Mouse (Mus musculus) heart, embryonic 11.5 days (tissue): Measurements from ENCODE around the gene Lrrc26. TPM values are rescaled to one million over a fixed set of nuclear protein-coding genes. Genes with fewer than 3 reads are reported as not detected.
A peak's percentile ranks its signal among the peaks of the same experiment; 100 is the strongest.

Source experiments
- ATAC-seq: fragments of 200-750 bp; cut with Nextera tagmentation; replicated peaks from 2 replicates; pipeline ENCODE4 v1.8.0; 2017; ENCODE audit warnings: moderate library complexity; ENCODE audit not compliant: insufficient number of reproducible peaks, low FRiP score, low TSS enrichment
- H3K27ac ChIP-seq: fragments of 300-500 bp; sonication (generic); 2 replicates; pipeline ENCODE4 v1.5.1; 2014; ENCODE audit warnings: mild to moderate bottlenecking, low read depth, low read length
- H3K27me3 ChIP-seq: fragments of 300-500 bp; sonication (generic); 2 replicates; pipeline ENCODE4 v1.6.1; 2014; ENCODE audit warnings: mild to moderate bottlenecking, low read length, mixed read lengths; ENCODE audit not compliant: control insufficient read depth, insufficient read depth
- H3K36me3 ChIP-seq: fragments of 300-500 bp; sonication (generic); 2 replicates; pipeline ENCODE4 v1.6.1; 2014; ENCODE audit warnings: mild to moderate bottlenecking, low read length, moderate library complexity, mixed read lengths; ENCODE audit not compliant: control insufficient read depth, insufficient read depth
- H3K4me1 ChIP-seq: fragments of 300-500 bp; sonication (generic); 2 replicates; pipeline ENCODE4 v1.6.1; 2014; ENCODE audit warnings: low read length; ENCODE audit not compliant: control insufficient read depth, insufficient read depth
- H3K4me2 ChIP-seq: fragments of 300-500 bp; sonication (generic); 2 replicates; pipeline ENCODE4 v1.6.1; 2014; ENCODE audit warnings: mild to moderate bottlenecking, moderate library complexity
- H3K4me3 ChIP-seq: fragments of 300-500 bp; sonication (generic); 2 replicates; pipeline ENCODE4 v1.5.1; 2014; ENCODE audit warnings: low read depth, low read length
- H3K9ac ChIP-seq: fragments of 300-500 bp; sonication (generic); 2 replicates; pipeline ENCODE4 v1.6.1; 2014; ENCODE audit warnings: mild to moderate bottlenecking, low read depth, low read length, moderate library complexity
- H3K9me3 ChIP-seq: fragments of 300-500 bp; sonication (generic); replicated peaks from 2 replicates; pipeline ENCODE4 v1.6.1; 2016; ENCODE audit warnings: low read length; ENCODE audit not compliant: control insufficient read depth
- WGBS: fragments of 180-500 bp; shearing (Covaris S2); extraction: QIAGEN DNeasy Blood & Tissue Kit; methylation state at CpG from one replicate; pipeline ENCODE4 v1.1.7; 2014; ENCODE audit not compliant: insufficient replicate concordance; 5-methylcytosine and 5-hydroxymethylcytosine counted together
- polyA plus RNA-seq: library from polyadenylated mRNA; unstranded; fragments of >200 nt; fragmentation: Nextera tagmentation; extraction: Ambion mirVana; gene quantifications from 2 replicates; pipeline ENCODE4 v1.2.1, GENCODE M21; 2014

The Lrrc26 gene
- polyA plus RNA-seq, 1 experiment from 2014 or later, result not detected

GRCm38 (mm10) chr2:25298046-25298445 is 8.3 kb downstream of the Lrrc26 start:
- Histone ChIP-seq H3K27me3 (peaks cover 56% of the 10 kb centered on the region), H3K9ac (no peak overlapping the region), H3K9me3 (no peaks in the 10 kb centered on the region), H3K4me1 (no peaks in the 10 kb centered on the region), H3K27ac (no peak overlapping the region), H3K36me3 (no peaks in the 10 kb centered on the region), H3K4me2 (no peak overlapping the region), H3K4me3 (no peak overlapping the region)
- 77% methylated on average over 10 of the region's 10 CpGs for WGBS
- no peak for ATAC-seq

- ATAC-seq, result no peak
- H3K27ac ChIP-seq, result no peak overlapping the region
- H3K36me3 ChIP-seq, result no peaks in the 10 kb centered on the region
- H3K27me3 ChIP-seq, result peaks cover 54% of the 10 kb centered on the region
- WGBS, result 64% methylated on average over 3 of the region's 3 CpGs
- H3K4me3 ChIP-seq, result no peak overlapping the region
- H3K4me2 ChIP-seq, result no peak overlapping the region
- H3K4me1 ChIP-seq, result no peaks in the 10 kb centered on the region
- H3K9me3 ChIP-seq, result no peaks in the 10 kb centered on the region
- no peak overlapping the region for H3K9ac ChIP-seq
Observed at GRCm38 (mm10) chr2:25303452-25303851, 13.7 kb downstream of the Lrrc26 start.

DNA sequence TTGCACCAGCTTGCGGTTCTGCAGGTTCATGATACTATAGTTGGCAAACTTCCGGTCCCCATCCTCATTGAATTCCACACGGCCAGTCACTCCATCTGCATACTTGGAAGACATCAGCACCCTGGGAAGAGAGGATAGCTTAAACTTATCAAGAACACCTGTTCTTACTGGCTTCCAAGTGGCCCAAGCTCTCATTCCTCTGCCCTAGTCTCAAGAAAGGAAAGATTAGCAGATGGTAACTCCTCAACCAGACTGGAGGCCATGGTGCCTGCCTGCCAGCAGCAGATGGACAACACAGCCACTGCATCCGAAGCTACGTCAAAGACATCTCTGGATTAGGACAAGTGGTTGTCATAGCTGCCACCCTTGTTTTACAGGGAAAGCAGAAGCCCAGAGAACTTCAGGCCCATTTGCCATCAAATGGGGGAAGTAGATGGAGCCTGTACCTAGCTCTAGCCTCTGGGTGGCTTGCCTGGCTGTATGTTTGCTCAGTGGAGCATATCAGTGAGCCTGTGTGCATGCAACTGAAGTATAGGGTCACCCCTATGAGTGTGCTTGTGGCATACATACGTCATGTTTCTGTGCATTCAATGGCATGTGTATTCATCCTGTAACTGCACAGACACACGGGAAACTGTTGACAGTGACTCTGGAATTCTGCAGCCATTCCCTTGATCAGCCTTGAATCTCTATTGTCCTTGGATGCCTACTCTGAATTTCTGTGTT is 14.4 kb downstream of the Lrrc26 start:
- ATAC-seq, result no peak

DNA sequence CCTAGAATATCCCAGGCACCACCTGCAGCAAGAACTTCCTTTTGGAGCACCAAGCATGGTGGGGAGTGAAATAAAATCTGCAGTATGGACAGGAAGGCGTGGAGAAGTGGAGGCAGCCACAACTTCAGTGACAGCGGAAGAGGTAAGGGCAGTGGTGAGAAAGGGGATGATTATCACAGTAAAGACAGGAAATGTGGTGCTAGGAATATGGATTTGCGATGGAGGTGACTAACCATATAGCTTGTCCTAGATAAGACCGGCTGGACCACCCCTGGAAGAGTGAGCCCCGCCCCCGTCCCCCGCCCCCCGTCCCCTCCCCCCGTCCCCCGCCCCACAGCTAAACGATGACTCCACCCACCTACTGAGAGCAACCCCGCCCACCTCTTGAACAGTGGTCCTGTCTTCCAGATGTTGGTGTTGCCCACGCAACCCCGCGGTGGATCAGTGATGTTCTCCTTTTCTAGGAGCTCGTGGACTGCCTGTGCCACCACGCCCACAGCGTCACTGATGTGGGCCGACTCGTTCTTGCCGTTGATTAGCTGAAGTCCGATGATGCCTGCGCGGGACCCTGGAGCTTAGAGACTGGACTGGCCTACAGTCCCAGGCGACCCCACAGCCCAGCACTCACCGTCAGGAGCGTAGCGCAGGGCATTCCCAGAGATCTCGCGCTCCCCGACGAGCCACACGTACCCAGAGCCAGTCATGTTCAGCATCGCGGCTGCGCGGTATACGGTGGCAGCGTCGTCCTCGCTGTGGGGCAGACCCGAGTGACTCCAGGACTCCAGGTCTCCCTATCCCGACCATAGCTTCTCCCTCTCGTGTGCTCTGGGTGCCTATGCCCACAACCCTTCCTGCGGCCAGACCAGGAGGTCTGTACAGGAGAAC is 15.2 kb downstream of the Lrrc26 start:
- Histone ChIP-seq H3K27ac (no peak overlapping the region), H3K27me3 (peaks cover 64% of the 10 kb centered on the region), H3K4me1 (no peaks in the 10 kb centered on the region), H3K9me3 (no peaks in the 10 kb centered on the region), H3K4me3 (peak overlapping the region; percentile 37), H3K36me3 (no peaks in the 10 kb centered on the region), H3K4me2 (peak overlapping the region; percentile 76), H3K9ac (0 out of 2 replicates have a peak overlapping the region, but pooled peaks have one; percentile 59)
- ATAC-seq, result no peak
- 3% methylated on average over 40 of the region's 45 CpGs for WGBS

More for the DNA sequence above, 14.4 kb downstream of the Lrrc26 start:
- no peak overlapping the region for H3K9ac ChIP-seq
- H3K4me1 ChIP-seq, result no peaks in the 10 kb centered on the region
- H3K27ac ChIP-seq, result no peak overlapping the region
- H3K4me2 ChIP-seq, result peak overlapping the region; percentile 76; the same call in 1 of the 2 replicates
- 72% methylated on average over 7 of the region's 7 CpGs for WGBS
- no peak overlapping the region for H3K4me3 ChIP-seq
- H3K27me3 ChIP-seq, result peaks cover 60% of the 10 kb centered on the region
- no peaks in the 10 kb centered on the region for H3K9me3 ChIP-seq
- no peaks in the 10 kb centered on the region for H3K36me3 ChIP-seq

DNA sequence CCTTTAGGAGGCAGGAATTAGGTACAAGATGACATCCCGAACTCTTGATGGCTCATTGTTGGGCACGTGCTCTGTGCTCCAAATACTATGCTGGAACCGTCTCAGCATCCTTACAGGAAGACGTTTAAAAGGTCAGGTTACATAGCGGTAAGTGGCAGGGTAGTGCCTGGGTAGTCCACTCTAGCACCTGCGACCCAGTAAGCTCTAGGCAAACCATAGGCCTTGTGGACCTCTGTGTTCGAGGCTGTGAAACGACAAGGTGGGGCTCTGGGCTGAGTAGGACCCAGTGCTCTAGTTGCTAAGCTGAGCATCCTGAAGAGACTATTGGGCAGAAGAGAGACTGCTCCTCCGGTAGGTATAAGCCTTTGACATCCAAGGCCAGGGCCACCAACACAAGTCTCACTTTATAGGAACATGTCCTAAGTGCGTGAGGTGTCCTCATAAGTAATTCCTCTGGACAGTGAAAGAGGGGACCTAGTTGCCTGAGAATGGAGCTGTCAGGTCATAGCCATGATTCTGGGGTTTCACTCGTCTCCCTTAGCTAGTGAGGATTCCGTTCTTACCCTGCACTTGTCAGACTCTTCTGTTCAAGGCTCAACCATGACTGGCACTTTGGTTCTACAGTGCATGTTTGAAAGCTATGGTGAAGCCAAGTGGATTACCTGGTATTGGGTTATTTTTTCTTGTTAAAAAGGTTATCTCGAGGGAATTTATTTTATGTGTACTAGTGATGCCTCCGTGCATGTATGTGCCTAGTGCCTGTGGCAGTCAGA is 16.1 kb downstream of the Lrrc26 start:
- WGBS, result 45% methylated on average over 14 of the region's 14 CpGs
- peak overlapping the region; percentile 76 for H3K4me2 ChIP-seq
- H3K27ac ChIP-seq, result no peak overlapping the region
- no peaks in the 10 kb centered on the region for H3K9me3 ChIP-seq
- no peaks in the 10 kb centered on the region for H3K4me1 ChIP-seq
- peaks cover 72% of the 10 kb centered on the region for H3K27me3 ChIP-seq
- H3K4me3 ChIP-seq, result peak overlapping the region; percentile 37; the same call in 1 of the 2 replicates
- ATAC-seq, result no peak
- 0 out of 2 replicates have a peak overlapping the region, but pooled peaks have one; percentile 59 for H3K9ac ChIP-seq
- H3K36me3 ChIP-seq, result no peaks in the 10 kb centered on the region

DNA sequence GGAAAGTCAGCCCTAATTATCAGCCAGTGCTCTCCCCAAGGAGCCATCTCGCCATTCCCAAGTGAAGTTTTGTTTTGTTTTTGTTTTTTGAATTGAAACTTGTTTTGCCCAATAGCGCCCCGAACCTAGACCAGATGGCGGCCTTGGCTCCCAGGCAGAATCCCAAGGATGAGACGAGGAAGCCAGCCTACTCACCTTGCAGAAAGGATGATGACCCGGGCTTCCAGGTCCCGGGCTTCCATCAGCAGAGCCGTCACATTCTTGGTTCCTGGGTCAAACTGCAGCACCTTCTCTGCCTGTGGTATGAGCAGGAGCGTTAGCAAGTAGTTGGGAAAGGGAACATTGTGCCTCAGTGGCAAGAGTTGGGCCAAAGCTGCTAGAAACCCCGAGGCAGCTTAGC is 20.5 kb downstream of the Lrrc26 start:
- Histone ChIP-seq H3K4me1 (no peaks in the 10 kb centered on the region), H3K9me3 (no peaks in the 10 kb centered on the region), H3K27ac (no peak overlapping the region), H3K4me3 (no peak overlapping the region), H3K36me3 (no peaks in the 10 kb centered on the region), H3K27me3 (peaks cover 95% of the 10 kb centered on the region), H3K4me2 (no peak overlapping the region), H3K9ac (no peak overlapping the region)
- WGBS, result 45% methylated on average over 10 of the region's 10 CpGs
- no peak for ATAC-seq

GRCm38 (mm10) chr2:25310969-25311368 is 21.3 kb downstream of the Lrrc26 start:
- Histone ChIP-seq H3K27ac (no peak overlapping the region), H3K4me2 (no peak overlapping the region; the same call in 1 of the 2 replicates), H3K9ac (no peak overlapping the region), H3K4me3 (no peak overlapping the region), H3K9me3 (no peaks in the 10 kb centered on the region), H3K4me1 (no peaks in the 10 kb centered on the region), H3K36me3 (no peaks in the 10 kb centered on the region), H3K27me3 (peaks cover 93% of the 10 kb centered on the region)
- ATAC-seq, result no peak
- WGBS, result 1% methylated on average over 22 of the region's 22 CpGs

DNA sequence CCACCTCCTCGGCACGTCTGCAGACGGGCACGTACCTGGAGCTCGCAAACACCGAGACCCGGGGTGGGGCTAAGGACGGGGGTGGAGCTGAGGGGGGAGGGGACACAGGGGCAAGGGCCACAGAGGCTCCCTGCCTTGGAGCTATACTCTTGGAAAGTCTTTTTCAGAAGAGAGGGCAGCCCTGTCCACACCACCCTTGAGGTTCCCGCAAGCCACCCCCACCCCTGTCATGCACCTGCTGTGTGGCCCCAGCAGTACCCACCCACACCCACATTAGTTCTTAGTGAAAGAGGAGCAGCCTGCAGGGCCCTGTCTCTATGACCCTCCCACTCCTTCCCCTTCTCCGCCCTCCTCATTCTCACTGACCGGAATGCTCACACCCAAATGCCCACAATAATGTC is 21.8 kb downstream of the Lrrc26 start:
- H3K9me3 ChIP-seq, result no peaks in the 10 kb centered on the region
- H3K36me3 ChIP-seq, result no peaks in the 10 kb centered on the region
- no peak overlapping the region for H3K9ac ChIP-seq
- no peak overlapping the region for H3K4me3 ChIP-seq
- H3K4me1 ChIP-seq, result no peaks in the 10 kb centered on the region
- ATAC-seq, result no peak
- H3K27me3 ChIP-seq, result peaks cover 93% of the 10 kb centered on the region
- H3K4me2 ChIP-seq, result no peak overlapping the region; the same call in 1 of the 2 replicates
- H3K27ac ChIP-seq, result no peak overlapping the region
- 7% methylated on average over 11 of the region's 11 CpGs for WGBS
